Mouse (Mus musculus) layer of hippocampus, postnatal 10 days (tissue): Measurements from ENCODE around the gene 4933416C03Rik. TPM values are rescaled to one million over a fixed set of nuclear protein-coding genes. Genes with fewer than 3 reads are reported as not detected.

Source experiments
- DNase-seq, 2 experiments: peaks; one replicate each; pipeline ENCODE4 v3.0.0; 2021; ENCODE audit warnings: low spot score in 2 of 2
- total RNA-seq, 2 experiments: library from RNA; stranded (reverse); gene quantifications; 2 replicates each; pipeline ENCODE4 v1.2.3; 2021

The 4933416C03Rik gene
- total RNA-seq, 2 experiments from 2014 or later, result not detected

DNA sequence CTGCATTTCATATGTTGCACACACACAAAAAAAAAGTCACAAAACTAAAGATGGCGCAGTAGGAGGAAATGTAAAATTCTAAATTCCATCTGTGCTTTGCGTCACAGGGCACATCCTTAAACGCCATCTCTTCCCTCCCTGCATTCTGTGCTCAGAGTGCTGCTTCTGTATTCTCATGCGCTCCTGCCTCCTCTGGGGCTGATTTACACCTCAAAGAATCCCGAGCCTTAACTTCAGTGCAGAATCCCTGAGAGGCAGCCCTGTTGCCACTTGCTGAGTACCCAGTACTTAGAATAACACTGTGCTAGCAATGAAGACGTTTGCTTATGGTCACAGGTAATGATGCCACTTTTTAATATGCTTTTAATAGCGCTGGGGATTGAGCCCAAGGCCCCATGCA is 34.3 kb downstream of the 4933416C03Rik start:
- DNase-seq, result no peak

DNA sequence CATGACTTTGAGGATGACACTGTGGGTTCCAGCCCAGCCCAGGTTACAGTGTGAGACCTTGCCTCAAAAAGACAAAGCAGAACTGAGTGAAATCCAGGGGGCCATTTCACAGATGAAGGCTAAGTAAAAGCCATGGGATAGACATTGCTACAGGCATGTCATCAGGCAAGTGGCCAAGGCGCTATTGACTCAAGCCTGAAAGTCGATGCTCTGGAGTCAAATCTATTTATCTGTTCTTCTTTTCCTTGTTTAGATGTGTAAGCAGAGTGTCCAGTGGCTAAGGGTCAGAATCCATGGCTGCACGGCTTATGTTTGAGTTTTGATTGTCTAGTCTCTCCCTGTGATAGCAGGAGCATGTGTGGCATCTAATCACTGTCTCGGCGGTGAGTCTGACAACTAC is 35.1 kb downstream of the 4933416C03Rik start:
- no peak for DNase-seq

GRCm38 (mm10) chr10:116075954-116076353 is 37.8 kb downstream of the 4933416C03Rik start:
- DNase-seq, result no peak

Other genes with a start within 250 kb of the 4933416C03Rik start
- 10 to 100 TPM; 26.1 to 29.0 TPM for gene Ptprr, start 95.7 kb downstream of the 4933416C03Rik start, total RNA-seq
- 10 to 100 TPM; 18.8 to 19.9 TPM for gene Ptprb, start 161.6 kb upstream of the 4933416C03Rik start, total RNA-seq